Mouse (Mus musculus): ENCODE results near the gene Mtln. TPM values are rescaled to one million over a fixed set of nuclear protein-coding genes. Genes with fewer than 3 reads are reported as not detected.

The Mtln gene
- 6.5 TPM for polyA plus RNA-seq (2014; fragmentation: Illumina TruSeq; extraction: RNeasy Lipid Tissue Mini Kit (QIAGEN cat#74804); ENCODE audit: low read depth, low replicate concordance)

GRCm38 (mm10) chr2:127791919-127792603 is at the start of gene Mtln:
Gene Mtln (minus strand): TSS chr2:127792488.

GRCm38 (mm10) chr2:127838576-127838975 is 46.3 kb upstream of the Mtln start, which contains the start of gene Acoxl:
Gene Acoxl (plus strand): TSS chr2:127838876.

DNA sequence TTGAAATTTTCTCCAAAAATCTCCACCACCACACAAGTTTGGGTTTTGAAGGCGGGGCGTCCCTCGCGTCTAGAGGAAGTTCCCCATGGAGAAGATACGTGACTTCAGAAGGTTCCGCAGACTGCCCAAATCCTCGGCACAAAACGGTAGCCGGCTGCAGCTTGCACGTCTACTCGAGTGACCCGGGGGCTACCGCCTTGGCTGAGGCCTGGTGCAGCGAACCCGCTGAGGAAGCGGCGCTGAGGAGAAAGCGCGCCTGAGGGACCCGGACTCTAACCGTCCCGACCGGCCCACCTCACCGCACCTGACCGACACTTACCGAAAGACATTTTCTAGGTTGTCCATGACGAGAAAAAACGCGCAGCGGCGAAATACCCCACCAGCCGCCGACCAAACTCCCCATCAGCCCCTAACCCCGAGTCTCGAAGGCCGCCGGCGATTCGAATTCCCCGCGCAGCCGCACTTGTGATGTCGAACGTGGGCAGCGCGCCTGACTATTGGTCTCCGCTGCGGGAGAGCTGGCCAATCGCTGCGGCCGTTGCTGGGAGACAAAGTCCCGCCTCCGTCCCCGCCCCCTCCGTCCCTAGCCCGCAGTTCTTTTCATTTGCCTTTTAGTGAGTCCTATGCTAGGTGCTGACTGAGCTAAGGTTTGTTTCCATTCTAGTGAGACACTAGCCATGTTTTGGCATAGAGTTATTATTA is 39.3 kb upstream of the Mtln start, which contains the start of gene Bub1:
TSS of gene Bub1 (minus strand) at position 465 of the 702 bp plus-strand sequence.

GRCm38 (mm10) chr2:127788440-127789116 is 3.7 kb downstream of the Mtln start, which contains the start of gene Nphp1:
Gene Nphp1 (minus strand): TSS chr2:127788897.

Other genes starting within 250 kb of the Mtln start
- gene Zfp661, start 205.4 kb downstream of the Mtln start, polyA plus RNA-seq (2014; fragmentation: Illumina TruSeq; extraction: RNeasy Lipid Tissue Mini Kit (QIAGEN cat#74804); ENCODE audit: low read depth, low replicate concordance), result 7.4 TPM
- gene Mrps5, start 205.3 kb downstream of the Mtln start, polyA plus RNA-seq (2014; fragmentation: Illumina TruSeq; extraction: RNeasy Lipid Tissue Mini Kit (QIAGEN cat#74804); ENCODE audit: low read depth, low replicate concordance), result 11.0 TPM
- 3.5 TPM for gene Mal, start 135.8 kb downstream of the Mtln start, polyA plus RNA-seq (2014; fragmentation: Illumina TruSeq; extraction: RNeasy Lipid Tissue Mini Kit (QIAGEN cat#74804); ENCODE audit: low read depth, low replicate concordance)
- gene Mall, start 62.6 kb downstream of the Mtln start, polyA plus RNA-seq (2014; fragmentation: Illumina TruSeq; extraction: RNeasy Lipid Tissue Mini Kit (QIAGEN cat#74804); ENCODE audit: low read depth, low replicate concordance), result 0.62 TPM
- 350 TPM for gene Nphp1, start 3.6 kb downstream of the Mtln start, polyA plus RNA-seq (2014; fragmentation: Illumina TruSeq; extraction: RNeasy Lipid Tissue Mini Kit (QIAGEN cat#74804); ENCODE audit: low read depth, low replicate concordance)
- 180 TPM for gene Bub1, start 39.4 kb upstream of the Mtln start, polyA plus RNA-seq (2014; fragmentation: Illumina TruSeq; extraction: RNeasy Lipid Tissue Mini Kit (QIAGEN cat#74804); ENCODE audit: low read depth, low replicate concordance)
- 0.07 TPM for gene Acoxl, start 46.4 kb upstream of the Mtln start, polyA plus RNA-seq (2014; fragmentation: Illumina TruSeq; extraction: RNeasy Lipid Tissue Mini Kit (QIAGEN cat#74804); ENCODE audit: low read depth, low replicate concordance)

Measured in testis, adult 10 weeks (tissue).